Mouse (Mus musculus): ENCODE results near the gene Esrrg.

Gene Esrrg

GRCm38 (mm10) chr1:187997584-187998338, 389.2 kb downstream of the Esrrg start:
- no peak for DNase-seq (ENCODE audit: low spot score)

DNA sequence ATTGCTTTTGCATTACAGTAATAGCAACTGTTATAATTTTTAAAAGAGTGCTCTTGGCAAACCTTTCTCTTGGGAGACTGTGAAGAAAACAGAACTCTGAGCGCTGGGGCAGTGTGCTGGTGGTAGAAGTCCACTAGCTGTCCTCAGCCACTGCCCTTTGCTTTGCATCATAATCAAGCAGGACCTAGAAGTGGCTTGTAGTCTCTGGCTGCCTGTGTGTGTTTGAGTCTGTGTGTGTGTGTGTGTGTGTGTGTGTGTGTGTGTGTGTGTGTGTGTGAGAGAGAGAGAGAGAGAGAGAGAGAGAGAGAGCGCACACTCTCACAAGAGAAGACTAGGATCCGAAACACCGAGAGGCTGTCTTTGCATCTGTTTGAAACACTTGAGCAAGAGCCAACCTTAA, 390.5 kb downstream of the Esrrg start:
- no peak for DNase-seq (ENCODE audit: low spot score)

DNA sequence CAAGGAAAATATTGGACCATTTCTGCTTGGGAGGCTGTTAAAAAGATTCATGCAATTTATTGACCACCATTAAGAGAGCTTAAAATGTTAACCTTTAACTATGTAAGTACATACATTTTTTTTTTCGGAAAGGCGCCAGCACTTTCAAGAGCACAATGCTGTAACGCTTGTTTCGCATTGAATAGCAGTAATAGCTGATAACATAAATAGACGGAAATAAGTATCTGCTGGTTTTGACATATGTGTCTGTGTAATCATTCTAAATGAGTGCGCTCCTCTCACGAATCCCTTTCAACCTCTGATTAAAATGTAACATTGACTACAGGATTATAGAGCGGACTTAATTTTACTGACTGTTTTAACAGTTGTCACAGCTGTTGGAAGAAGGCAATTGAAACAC, 391.6 kb downstream of the Esrrg start:
- DNase-seq (ENCODE audit: low spot score) = no peak

DNA sequence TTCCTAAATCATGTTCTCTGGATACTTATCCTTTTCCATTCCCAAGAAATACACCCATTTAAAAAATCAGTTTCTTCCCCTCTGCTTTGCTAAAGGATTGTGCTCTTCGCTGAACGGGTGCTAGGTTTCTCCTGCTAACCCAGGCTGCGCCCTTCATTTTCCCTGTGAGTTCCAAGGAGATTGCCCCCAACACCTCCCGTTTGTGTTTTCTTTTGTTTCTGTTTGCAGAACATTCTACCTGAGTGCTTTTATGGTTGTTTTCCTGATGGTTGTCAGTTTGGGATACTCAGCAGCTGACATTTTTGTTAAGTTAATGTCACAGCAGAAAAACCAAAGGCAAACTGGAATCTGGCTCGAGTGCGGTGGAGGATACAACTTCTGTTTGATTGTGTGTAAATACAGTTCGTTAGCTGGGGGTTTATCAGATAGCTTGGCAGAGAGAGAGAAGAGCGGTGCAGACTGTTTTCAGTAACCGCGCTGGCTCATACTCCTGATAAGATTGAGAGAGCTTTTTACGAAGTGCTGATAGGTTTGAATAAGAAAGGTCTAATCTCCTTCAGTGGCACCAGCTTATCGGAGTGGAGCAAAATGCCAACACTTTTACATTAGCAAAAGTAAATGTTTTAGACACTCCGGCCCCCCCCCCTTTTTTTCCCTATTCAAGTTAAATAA, 398.4 kb downstream of the Esrrg start:
- no peak for DNase-seq (ENCODE audit: low spot score)

- DNase-seq (ENCODE audit: low spot score) = no peak
Measured at GRCm38 (mm10) chr1:188008476-188008875, 399.9 kb downstream of the Esrrg start.

DNA sequence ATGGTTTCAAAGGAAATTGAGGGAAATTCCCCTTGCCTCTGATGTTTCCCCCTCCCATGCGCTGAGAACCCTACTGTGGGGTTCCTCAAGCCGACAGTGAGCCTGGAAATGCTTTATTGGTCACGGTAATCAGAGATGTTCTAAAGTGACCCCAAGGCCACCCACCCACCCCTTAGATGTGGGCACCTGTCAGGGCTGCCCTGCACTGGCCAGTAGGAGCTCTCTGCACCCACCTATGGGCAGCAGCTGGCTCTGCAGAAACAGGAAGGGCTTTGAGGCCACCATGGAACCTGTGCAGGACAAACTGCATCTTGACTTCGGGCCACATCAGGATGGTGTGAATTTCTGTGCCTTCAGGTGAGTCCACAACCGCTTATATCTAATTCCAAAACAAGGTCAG, 401.3 kb downstream of the Esrrg start:
- DNase-seq (ENCODE audit: low spot score) = no peak

GRCm38 (mm10) chr1:188010860-188011259, 402.3 kb downstream of the Esrrg start:
- DNase-seq (ENCODE audit: low spot score) = no peak

DNA sequence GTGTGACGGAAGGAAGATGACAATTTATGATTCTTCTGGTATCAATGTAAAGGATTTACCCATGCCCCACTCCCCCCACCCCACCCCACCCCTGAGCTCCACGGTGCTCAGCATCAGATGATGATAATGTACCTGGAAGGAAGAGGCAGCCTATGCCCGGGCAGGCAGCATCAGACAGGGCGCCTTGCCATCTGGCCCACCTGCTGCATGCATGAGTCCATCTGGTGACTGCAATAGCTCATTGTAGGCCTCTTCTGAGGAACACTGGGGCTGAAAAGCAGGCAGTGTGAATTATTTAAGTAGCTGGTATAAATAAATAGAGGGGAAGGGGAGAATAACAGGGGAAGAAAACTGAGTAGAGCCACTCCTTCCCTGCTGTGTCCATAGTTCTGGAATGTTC, 405.8 kb downstream of the Esrrg start:
- DNase-seq (ENCODE audit: low spot score) = no peak

DNA sequence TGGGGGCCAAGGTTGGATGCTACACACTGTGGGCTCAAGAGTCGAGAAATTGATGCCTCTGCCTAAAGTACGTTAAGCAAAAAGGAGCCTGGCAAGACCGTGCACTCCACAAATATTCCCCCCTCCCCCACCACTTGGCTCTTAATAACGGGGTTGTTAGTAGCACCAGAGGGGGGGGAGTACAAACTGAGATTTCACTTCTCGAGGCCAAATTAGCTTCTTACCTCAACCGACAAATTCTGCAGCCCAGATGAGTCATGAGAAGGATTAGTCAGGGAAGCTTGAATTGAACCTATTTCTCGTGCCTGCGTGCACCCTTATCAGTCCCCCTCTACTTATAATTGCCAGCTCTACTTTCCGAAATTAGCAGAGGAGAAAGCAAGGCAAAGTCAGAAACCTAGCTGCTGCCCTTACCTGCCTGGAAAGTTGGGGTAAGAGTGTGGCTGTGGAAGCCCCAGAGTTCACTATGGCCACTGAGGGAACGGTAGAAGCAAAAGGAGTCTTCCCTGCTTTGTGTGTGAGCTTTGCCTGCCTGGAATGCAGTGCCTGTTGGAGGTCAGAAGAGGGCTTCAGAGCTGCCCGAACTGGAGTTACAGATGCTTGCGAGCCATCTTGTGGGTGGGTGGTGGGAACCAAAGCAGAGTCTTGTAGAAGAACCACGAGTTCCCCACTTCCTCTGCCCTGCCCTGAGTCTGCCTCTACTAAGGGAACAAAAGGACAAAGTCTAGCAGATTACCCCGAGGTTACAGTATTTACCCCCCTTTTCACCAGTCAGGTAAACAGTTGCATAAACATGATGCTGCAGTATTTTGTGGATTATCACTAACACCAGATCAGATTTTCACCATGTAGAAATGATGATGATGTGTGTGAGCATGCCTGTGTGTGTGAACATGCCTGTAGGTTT, 409.6 kb downstream of the Esrrg start:
- DNase-seq (ENCODE audit: low spot score) = no peak

GRCm38 (mm10) chr1:188029205-188029604, 420.6 kb downstream of the Esrrg start:
- no peak for DNase-seq (ENCODE audit: low spot score)

DNA sequence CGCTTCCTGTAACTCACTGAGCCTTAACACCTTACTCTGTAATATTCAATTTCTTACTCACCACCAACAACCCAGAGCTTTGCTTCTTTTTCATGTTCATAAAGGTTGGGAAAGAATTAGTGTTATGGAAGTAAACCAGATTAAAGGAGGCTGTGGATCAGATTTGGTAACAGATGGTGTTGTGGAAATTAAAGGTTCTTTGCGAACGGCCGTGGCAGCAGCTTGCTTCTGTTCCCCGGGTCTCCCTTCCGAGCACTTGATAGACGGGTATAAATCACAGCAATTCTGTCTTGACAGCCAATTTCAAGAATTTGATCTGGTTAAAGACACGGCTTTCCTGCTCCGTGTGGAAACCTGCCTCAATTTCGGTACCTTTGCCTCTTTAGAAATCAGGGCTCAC, 421.5 kb downstream of the Esrrg start:
- DNase-seq (ENCODE audit: low spot score) = no peak

DNA sequence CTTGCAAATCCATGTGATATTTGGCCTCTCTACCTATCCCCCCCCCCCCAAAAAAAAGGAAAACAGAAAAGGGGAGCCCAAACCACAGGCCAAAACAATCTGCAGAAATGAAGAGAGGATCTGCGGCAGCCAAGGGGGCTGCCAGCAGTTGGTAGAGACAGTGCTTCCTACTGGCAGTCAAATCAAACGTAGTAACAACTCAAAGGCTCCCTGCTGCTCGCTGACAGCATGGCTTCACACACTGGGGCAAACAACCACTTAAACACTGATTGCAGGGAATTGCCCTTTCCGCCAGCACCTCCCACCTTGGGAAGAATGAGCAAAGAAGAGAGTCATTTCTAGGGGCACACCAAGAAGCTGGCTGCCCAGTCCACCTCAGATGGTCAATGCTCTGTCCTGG, 422.7 kb downstream of the Esrrg start:
- no peak for DNase-seq (ENCODE audit: low spot score)

DNA sequence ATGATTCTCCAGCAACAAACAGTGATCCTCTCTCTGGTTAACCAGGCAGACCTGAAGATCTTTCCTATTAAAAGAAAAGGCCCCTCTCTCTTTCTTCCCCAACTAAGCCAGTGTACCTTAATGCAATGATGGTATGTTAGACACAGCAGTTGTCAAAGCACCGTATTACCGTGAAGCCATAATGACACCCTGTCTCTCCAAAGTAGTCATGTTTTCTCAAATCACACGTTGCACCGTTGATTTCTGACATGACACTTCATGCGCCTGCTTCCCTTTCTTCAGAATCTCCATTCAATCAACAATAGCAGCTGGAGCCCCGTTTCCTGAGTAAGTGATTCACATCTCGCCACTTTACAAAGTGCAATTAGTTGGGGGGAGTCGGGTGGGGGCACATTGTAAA, 427.4 kb downstream of the Esrrg start:
- no peak for DNase-seq (ENCODE audit: low spot score)

- no peak for DNase-seq (ENCODE audit: low spot score)
Measured at GRCm38 (mm10) chr1:188046691-188047121, 438.1 kb downstream of the Esrrg start.

GRCm38 (mm10) chr1:188047148-188047547, 438.6 kb downstream of the Esrrg start:
- DNase-seq (ENCODE audit: low spot score) = no peak

GRCm38 (mm10) chr1:188055888-188056287, 447.3 kb downstream of the Esrrg start:
- DNase-seq (ENCODE audit: low spot score) = no peak

DNA sequence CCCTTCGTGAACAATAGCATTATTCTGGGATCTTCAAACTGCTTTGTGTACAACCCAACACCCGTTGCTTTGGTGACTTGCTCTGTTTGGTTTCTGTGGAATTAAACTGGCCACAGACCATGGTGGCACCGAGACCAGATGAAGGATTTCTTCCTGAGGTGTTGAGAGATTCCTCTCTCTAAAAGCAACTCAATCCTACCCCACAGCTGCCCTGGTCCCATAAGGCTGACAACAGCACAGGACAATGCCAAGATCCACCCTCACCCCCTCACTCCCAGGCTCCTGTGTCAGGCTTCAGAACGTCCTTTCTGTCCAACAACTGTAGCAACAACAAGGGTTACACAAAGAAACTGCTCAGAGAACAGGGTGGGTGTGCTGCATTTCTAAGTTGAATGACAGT, 449.3 kb downstream of the Esrrg start:
- DNase-seq (ENCODE audit: low spot score) = no peak

- no peak for DNase-seq (ENCODE audit: low spot score)
Measured at GRCm38 (mm10) chr1:188059006-188059405, 450.4 kb downstream of the Esrrg start.

- no peak for DNase-seq (ENCODE audit: low spot score)
Measured at GRCm38 (mm10) chr1:188060493-188060892, 451.9 kb downstream of the Esrrg start.

DNA sequence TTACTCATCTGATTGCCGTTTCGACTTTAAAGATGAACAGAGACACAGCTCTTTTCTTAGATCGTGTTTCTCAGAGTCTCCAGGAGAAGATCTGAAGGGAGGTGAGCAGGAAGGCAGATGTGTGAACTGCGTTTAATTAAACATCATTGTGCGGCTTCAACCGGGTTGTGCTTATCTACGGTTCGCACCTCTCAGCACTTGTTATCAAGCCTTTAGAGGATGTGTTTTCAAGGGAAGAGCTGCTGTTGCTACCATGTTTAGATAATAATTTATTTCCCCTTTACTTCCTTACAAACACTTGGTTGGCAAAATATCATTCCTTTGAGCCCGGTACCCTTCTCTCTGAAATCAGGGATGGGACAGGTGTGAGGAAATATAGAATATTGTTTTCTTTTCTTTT, 460.2 kb downstream of the Esrrg start:
- DNase-seq (ENCODE audit: low spot score) = no peak

DNA sequence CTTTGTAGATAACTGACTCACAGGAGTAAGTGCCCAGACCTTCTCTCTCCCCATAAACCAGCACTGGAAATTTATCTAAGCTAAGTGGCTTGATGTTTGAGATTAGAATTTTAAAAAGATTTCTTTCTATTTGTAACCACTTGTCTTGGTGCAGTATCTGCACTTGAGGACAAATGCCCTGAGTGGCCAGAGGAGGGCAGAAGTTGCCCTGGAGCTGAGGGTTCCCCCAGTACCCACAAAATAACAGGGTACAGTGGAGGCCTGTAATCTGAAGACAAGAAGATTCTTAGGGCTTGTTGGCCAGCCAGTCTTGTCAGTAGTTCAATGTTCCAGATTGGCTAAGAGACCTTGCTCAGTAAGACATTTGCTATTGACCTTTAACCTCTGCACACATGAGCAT, 461.3 kb downstream of the Esrrg start:
- no peak for DNase-seq (ENCODE audit: low spot score)

- no peak for DNase-seq (ENCODE audit: low spot score)
Measured at GRCm38 (mm10) chr1:188077561-188078195, 469.1 kb downstream of the Esrrg start.

Measured in layer of hippocampus, adult 9-10 months (tissue).